Mouse (Mus musculus): ENCODE results near the gene Trafd1.

DNA sequence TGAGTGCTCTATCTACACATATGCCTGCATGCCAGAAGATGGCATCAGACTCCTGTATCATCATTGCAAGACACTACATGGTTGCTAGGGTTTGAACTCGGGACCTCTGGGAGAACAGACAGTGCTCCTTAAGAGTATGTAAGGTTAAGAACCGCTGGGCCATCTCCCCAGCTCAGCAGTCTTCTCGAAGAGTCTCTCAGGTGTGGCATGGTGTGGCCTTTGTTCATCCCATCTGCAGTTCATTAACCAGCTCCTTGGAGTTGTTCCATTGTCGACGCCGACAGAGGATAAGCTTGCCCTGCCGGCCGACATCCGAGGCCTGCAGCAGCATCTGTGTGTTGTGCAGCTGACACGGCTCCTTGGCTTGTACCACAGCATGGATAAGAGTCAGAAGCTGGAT lies 37.9 kb upstream of the Trafd1 start:
- TF ChIP-seq CTCF (conservative IDR thresholded peaks at IDR 0.05; ENCODE audit: insufficient read depth, insufficient read length, low read depth, low read length) (no peak), POLR2A (IDR thresholded peaks at IDR 0.05; ENCODE audit: low read depth, low read length) (no peak)
